Mouse (Mus musculus): ENCODE data around the gene Il21. TPM values are rescaled to one million over a fixed set of nuclear protein-coding genes. Genes with fewer than 3 reads are reported as not detected.

Gene Il21
- not detected in 2 replicates for polyA plus RNA-seq (2012; rRNA removed)
- not detected in 2 replicates for polyA plus RNA-seq (2014; fragmentation: Nextera tagmentation; extraction: Ambion mirVana)

GRCm38 (mm10) chr3:37232586-37233222 lies at the start of gene Il21:
Gene Il21, minus strand, starts transcription at chr3:37232636.
- ATAC-seq (ENCODE audit: insufficient read depth): no peak
- Histone ChIP-seq H3K27ac (no peak within 1 kb of the TSS), H3K4me1 (replicated peaks; ENCODE audit: control insufficient read depth in 2 of 2, insufficient read depth in 2 of 2, low read length in 1 of 2) (no peaks in the 10 kb centered on the region), H3K4me2 (ENCODE audit: low read depth) (no peak within 1 kb of the TSS), H3K9me3 (ENCODE audit: control insufficient read depth, low read length) (no peaks in the 10 kb centered on the region), H3K4me3 (ENCODE audit: insufficient read depth in 1 of 2, low read depth in 2 of 2, low read length in 2 of 2) (no peak within 1 kb of the TSS), H3K36me3 (replicated peaks; ENCODE audit: control insufficient read depth, insufficient read depth, low read depth) (no peaks in the 10 kb centered on the region), H3K27me3 (ENCODE audit: control insufficient read depth, insufficient read depth, low read length) (no peaks in the 10 kb centered on the region), H3K9ac (replicated peaks) (no peak within 1 kb of the TSS)
- 67% methylated on average over 7 of the region's 7 CpGs for WGBS (ENCODE audit: insufficient replicate concordance)
- TF ChIP-seq EP300 (IDR thresholded peaks at IDR 0.05; ENCODE audit: low read depth) (no peak), CTCF (IDR thresholded peaks at IDR 0.05; ENCODE audit: low read depth) (no peak)
- DNase-seq (ENCODE audit: low read depth in 3 of 3, low spot score in 3 of 3): no peak

- ATAC-seq (ENCODE audit: insufficient read depth) (no peak), DNase-seq (ENCODE audit: low read depth in 3 of 3, low spot score in 3 of 3) (no peak)
- 20% methylated on average over 8 of the region's 8 CpGs for WGBS (ENCODE audit: insufficient replicate concordance)
These were observed 48.4 kb upstream of the Il21 start for GRCm38 (mm10) chr3:37280871-37281270.

DNA sequence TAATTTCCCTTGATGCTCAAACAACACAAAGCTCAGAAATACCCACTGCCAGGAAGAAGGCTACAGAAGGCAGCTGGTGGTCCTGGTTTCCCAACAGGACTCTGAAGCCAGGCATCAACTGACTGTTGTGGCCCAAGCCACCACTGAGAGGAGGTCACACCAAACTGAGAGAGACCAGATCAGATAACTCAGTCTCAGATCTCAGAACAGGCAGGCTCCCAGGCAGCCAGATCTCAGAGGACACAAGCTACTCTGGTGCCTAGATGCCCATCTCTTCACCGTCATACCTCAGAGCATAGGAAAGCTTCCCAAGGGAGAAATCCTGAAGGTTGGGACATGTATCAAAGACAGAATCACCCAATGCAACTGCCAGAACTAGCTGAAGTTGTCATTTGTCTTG lies 47.8 kb upstream of the Il21 start:
- H3K4me2 ChIP-seq (ENCODE audit: low read depth): no peak overlapping the region
- no peak overlapping the region for H3K9ac ChIP-seq (replicated peaks)
- no peaks in the 10 kb centered on the region for H3K9me3 ChIP-seq (ENCODE audit: control insufficient read depth, low read length)
- WGBS (ENCODE audit: insufficient replicate concordance): 42% methylated on average over 1 of the region's 1 CpGs
- H3K4me3 ChIP-seq (ENCODE audit: insufficient read depth in 1 of 2, low read depth in 2 of 2, low read length in 2 of 2): no peak overlapping the region
- ATAC-seq (ENCODE audit: insufficient read depth): no peak
- no peak for TF ChIP-seq CTCF (IDR thresholded peaks at IDR 0.05; ENCODE audit: low read depth)
- H3K27me3 ChIP-seq (ENCODE audit: control insufficient read depth, insufficient read depth, low read length): no peaks in the 10 kb centered on the region
- H3K27ac ChIP-seq: no peak overlapping the region
- H3K4me1 ChIP-seq (replicated peaks; ENCODE audit: control insufficient read depth in 2 of 2, insufficient read depth in 2 of 2, low read length in 1 of 2): peaks cover 8 to 13% of the 10 kb centered on the region in 2 experiments
- no peaks in the 10 kb centered on the region for H3K36me3 ChIP-seq (replicated peaks; ENCODE audit: control insufficient read depth, insufficient read depth, low read depth)
- DNase-seq (ENCODE audit: low read depth in 3 of 3, low spot score in 3 of 3): no peak

More at GRCm38 (mm10) chr3:37280871-37281270, 48.4 kb upstream of the Il21 start:
- Histone ChIP-seq H3K27me3 (ENCODE audit: control insufficient read depth, insufficient read depth, low read length) (no peaks in the 10 kb centered on the region), H3K4me1 (replicated peaks; ENCODE audit: control insufficient read depth in 2 of 2, insufficient read depth in 2 of 2, low read length in 1 of 2) (peaks cover 8 to 13% of the 10 kb centered on the region in 2 experiments), H3K9ac (replicated peaks) (no peak overlapping the region), H3K4me2 (ENCODE audit: low read depth) (no peak overlapping the region), H3K27ac (no peak overlapping the region), H3K9me3 (ENCODE audit: control insufficient read depth, low read length) (no peaks in the 10 kb centered on the region), H3K36me3 (replicated peaks; ENCODE audit: control insufficient read depth, insufficient read depth, low read depth) (no peaks in the 10 kb centered on the region), H3K4me3 (ENCODE audit: insufficient read depth in 1 of 2, low read depth in 2 of 2, low read length in 2 of 2) (no peak overlapping the region)
- no peak for TF ChIP-seq EP300 (IDR thresholded peaks at IDR 0.05; ENCODE audit: low read depth)
- TF ChIP-seq CTCF (IDR thresholded peaks at IDR 0.05; ENCODE audit: low read depth): no peak

- WGBS (ENCODE audit: insufficient replicate concordance): 17% methylated on average over 6 of the region's 6 CpGs
- Histone ChIP-seq H3K27me3 (ENCODE audit: control insufficient read depth, insufficient read depth, low read length) (no peaks in the 10 kb centered on the region), H3K9ac (replicated peaks) (no peak overlapping the region), H3K27ac (no peak overlapping the region), H3K4me3 (ENCODE audit: insufficient read depth in 1 of 2, low read depth in 2 of 2, low read length in 2 of 2) (no peak overlapping the region), H3K4me1 (replicated peaks; ENCODE audit: control insufficient read depth in 2 of 2, insufficient read depth in 2 of 2, low read length in 1 of 2) (peaks cover 4 to 13% of the 10 kb centered on the region in 2 experiments), H3K4me2 (ENCODE audit: low read depth) (no peak overlapping the region; the same call in 1 of the 2 replicates), H3K36me3 (replicated peaks; ENCODE audit: control insufficient read depth, insufficient read depth, low read depth) (no peaks in the 10 kb centered on the region), H3K9me3 (ENCODE audit: control insufficient read depth, low read length) (no peaks in the 10 kb centered on the region)
- TF ChIP-seq CTCF (IDR thresholded peaks at IDR 0.05; ENCODE audit: low read depth): no peak
- TF ChIP-seq EP300 (IDR thresholded peaks at IDR 0.05; ENCODE audit: low read depth): peak; percentile 91
- DNase-seq (ENCODE audit: low read depth in 3 of 3, low spot score in 3 of 3): peak; percentile 38 to 49 (median 42)
- ATAC-seq (ENCODE audit: insufficient read depth): peak; percentile 96
These were observed 42.2 kb upstream of the Il21 start for GRCm38 (mm10) chr3:37274661-37275060.

- no peak for DNase-seq (ENCODE audit: low read depth in 3 of 3, low spot score in 3 of 3)
- peaks cover 4 to 13% of the 10 kb centered on the region in 2 experiments for H3K4me1 ChIP-seq (replicated peaks; ENCODE audit: control insufficient read depth in 2 of 2, insufficient read depth in 2 of 2, low read length in 1 of 2)
- TF ChIP-seq CTCF (IDR thresholded peaks at IDR 0.05; ENCODE audit: low read depth): no peak
- TF ChIP-seq EP300 (IDR thresholded peaks at IDR 0.05; ENCODE audit: low read depth): no peak
- H3K9me3 ChIP-seq (ENCODE audit: control insufficient read depth, low read length): no peaks in the 10 kb centered on the region
- no peak overlapping the region for H3K4me2 ChIP-seq (ENCODE audit: low read depth)
- H3K4me3 ChIP-seq (ENCODE audit: insufficient read depth in 1 of 2, low read depth in 2 of 2, low read length in 2 of 2): no peak overlapping the region
- H3K36me3 ChIP-seq (replicated peaks; ENCODE audit: control insufficient read depth, insufficient read depth, low read depth): no peaks in the 10 kb centered on the region
- no peak overlapping the region for H3K9ac ChIP-seq (replicated peaks)
- ATAC-seq (ENCODE audit: insufficient read depth): no peak
- no peaks in the 10 kb centered on the region for H3K27me3 ChIP-seq (ENCODE audit: control insufficient read depth, insufficient read depth, low read length)
- 57% methylated on average over 7 of the region's 7 CpGs for WGBS (ENCODE audit: insufficient replicate concordance)
- no peak overlapping the region for H3K27ac ChIP-seq
These were observed 40.7 kb upstream of the Il21 start for GRCm38 (mm10) chr3:37273092-37273491.

Data from liver, embryonic 14.5 days (tissue).